Mouse (Mus musculus) liver (tissue): ENCODE measurements around the gene Klrg1.

Experiments used
- DNase-seq: peaks from one replicate; pipeline ENCODE4 v3.0.0-alpha.2; 2020; ENCODE audit warnings: mixed read lengths

Klrg1 gene

GRCm38 (mm10) chr6:122282782-122283181 is at the start of gene Klrg1:
TSS of gene Klrg1 (minus strand) at chr6:122282882.
- DNase-seq = no peak

DNA sequence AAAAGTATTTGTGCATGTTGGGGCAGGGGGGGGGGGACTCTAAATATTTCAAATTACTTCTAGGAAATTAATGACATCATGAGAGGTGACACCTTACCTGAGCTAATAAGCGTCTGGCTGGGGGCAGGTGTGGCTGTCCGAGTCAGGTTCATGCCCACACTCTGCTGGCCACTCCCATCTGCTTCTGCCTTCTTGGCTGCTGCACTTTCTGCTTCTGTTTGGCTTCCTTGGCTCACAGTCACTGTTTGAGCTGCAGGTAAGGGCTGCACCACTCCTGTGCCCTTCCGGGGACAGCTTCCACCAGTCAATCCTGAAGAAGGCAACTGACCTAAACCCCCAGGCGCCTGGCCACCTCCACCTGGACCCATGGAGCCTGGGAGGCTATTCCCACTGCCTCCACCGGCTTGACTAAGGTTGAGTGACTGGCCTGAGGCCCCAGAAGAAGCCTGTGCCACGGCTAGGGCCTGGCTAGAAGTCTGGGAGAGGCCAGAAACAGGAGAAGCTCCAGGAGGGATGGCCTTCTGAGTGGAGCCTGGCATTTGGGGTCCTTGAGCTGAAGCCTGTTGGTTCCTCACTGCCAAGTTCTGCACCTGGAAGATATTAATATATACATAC is 42.8 kb upstream of the Klrg1 start:
- DNase-seq = no peak

DNA sequence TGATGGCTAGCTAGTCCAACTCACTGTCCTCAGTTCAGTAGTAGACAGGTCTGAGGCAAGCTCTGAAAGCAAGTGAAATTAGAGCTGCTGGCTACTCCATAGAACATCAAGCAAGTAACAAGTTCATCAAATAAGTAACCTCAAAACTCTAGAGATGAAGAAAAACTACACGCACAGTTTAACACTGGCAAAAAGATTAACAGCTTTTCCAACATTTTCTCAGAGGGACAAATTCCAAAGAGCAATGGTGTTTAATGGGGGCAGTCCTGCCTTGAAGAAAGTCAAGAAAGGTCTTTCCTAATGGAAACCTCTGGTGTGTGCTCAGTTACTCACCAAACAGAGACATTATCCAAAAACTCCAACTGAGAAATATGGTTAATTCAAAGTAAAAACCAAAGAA is 36.0 kb upstream of the Klrg1 start:
- DNase-seq = no peak

- DNase-seq = no peak
Measured at GRCm38 (mm10) chr6:122310187-122310820, 27.6 kb upstream of the Klrg1 start.

- DNase-seq = peak; percentile 23
Measured at GRCm38 (mm10) chr6:122309446-122309960, 26.8 kb upstream of the Klrg1 start.

- DNase-seq = peak; percentile 92
Measured at GRCm38 (mm10) chr6:122308505-122309393, 26.1 kb upstream of the Klrg1 start, which contains the start of gene M6pr. TSS of gene M6pr (plus strand) at chr6:122308720.

DNA sequence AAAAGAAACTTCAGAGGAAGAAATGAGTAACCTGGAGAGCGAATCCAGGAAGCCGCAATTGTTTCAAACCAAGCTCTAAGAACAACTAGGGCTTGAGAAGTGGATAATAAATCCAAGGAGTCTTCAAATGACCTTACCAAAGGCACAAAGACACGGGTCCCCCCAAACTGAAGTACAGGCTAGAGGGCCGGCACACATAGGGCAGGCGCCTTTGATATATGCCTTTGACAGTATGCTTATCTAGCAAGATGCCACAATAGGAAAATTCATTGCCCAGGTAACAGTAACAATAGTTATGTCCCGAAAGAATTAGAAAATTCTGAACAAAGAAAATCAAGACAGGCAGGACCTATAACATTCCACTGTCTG is 25.4 kb upstream of the Klrg1 start:
- DNase-seq = no peak

GRCm38 (mm10) chr6:122306707-122307106 is 24.0 kb upstream of the Klrg1 start:
- DNase-seq = no peak

- no peak for DNase-seq
Measured at GRCm38 (mm10) chr6:122304790-122305555, 22.3 kb upstream of the Klrg1 start.

GRCm38 (mm10) chr6:122304355-122304754 is 21.7 kb upstream of the Klrg1 start:
- DNase-seq = peak; percentile 85

DNA sequence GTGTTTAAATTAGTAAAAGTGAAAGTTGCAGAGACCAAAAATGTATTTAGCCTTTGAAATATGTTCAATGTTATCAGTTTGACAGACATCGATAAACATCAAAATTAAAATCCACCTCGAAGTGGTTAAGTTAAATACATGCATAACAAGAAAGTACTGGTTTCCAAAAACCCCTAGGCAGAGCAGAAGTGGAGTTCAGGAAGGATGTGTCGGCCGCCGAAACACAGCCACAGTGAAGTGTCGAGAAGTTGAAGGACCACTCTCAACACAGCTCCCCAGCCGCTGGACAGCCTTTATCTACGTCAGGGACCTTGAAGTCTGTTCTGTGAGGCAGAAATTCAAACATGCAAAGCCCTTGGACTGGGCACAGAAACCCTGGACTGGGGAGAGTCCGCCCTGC is 20.8 kb upstream of the Klrg1 start:
- no peak for DNase-seq

DNA sequence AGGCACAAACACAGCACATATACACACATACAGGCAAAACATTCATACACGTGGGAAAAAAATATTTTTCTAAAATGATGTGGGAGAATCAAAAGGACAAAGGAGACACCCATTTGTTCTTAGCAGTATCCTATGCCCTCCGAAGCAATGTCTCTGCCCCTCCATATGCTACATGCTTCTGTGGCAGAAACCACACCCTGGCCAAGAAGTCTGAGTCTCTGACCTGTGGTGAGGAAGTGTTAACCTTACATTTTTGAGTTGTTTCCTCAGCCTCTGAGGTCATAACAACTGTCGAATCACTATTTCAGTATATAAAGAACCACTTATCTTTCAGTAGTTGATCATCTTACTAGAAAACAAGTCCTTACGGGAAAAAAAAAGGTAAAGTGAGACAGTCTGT is 20.0 kb upstream of the Klrg1 start:
- no peak for DNase-seq

DNA sequence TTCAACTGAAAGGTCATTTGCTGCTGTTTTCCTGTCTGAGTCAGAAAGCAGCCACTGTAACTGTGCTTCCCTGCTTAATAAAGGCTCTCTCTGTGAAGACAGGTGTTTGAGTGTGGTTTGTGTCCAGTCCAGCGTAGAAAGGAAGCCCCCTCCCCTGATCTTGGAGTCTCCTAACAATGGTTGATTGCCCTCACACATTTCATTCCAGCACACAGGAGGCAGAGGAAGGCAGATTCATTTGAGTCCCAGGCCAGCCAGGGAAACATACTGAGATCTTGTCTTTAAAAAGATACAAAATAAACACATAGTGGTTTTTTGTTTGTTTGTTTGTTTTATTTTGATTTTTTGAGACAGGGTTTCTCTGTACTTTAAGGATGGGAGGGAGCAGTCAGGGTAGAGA is 19.4 kb upstream of the Klrg1 start:
- no peak for DNase-seq

GRCm38 (mm10) chr6:122299621-122300133 is 17.0 kb upstream of the Klrg1 start:
- no peak for DNase-seq

- DNase-seq = no peak
Measured at GRCm38 (mm10) chr6:122298223-122298609, 15.5 kb upstream of the Klrg1 start.

DNA sequence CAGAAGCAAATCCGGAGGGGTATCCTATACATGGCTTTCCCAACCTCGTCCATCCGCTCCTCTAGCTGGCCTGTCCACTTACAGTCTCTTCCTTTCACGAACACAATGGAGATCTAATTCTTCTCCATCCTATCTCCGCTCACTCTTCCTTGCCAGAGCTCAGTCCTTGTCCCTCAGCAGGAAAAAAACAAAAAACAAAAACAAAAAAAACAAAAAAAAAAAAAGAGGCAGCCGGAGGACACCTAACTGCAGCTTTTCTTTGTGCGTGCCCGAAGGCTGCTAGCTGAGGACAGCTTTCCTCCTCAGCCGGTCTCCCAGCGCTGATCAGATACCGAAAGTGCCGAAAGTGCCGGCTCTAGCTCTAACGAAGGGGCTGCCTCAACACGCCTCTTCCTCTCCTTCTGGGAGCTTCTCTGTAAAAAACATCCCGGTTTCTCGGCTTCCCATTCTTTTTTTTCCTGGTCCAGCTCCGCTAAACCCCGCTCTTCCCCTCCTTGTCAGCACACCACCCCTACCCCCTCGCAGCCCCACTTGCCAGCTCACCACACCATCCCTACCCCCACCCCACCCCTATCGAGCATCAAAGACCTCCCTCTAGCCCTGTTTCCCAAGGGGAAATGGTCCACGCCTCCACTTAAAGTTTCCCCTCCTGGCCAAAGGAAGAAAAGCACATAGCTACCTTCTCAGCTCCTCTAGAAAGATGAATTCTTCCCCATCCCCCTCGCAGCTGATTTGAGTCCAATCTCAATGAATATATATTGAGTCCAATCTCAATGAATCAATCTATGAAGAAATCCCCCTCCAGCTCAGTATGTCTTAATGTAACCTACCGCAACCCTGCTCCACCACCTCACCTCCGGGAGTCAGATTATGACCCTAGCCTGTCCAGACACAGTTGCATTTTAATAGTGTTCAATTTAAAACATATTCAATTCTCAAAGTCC is 14.9 kb upstream of the Klrg1 start:
- peak; percentile 44 for DNase-seq

GRCm38 (mm10) chr6:122296918-122297278 is 14.2 kb upstream of the Klrg1 start:
- no peak for DNase-seq

DNA sequence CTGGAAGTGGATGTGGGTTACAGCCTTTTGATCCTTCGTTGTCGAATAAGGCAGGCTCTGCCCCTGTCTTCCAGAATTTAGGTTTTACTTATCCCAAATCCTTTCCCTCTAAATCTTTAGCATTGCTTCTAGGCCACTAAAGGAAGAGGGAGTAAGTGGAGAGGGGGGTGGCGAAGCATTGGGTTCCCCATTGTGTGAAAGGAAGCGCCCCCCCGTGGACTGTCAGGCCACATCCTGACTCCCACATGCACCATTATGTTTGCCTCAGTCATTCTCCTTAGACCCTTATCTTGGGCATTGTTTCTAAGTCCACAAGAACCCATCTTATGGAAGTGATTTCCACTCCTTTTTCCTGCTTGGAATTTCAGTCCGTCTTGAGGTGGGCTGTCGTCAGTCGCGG is 12.6 kb upstream of the Klrg1 start:
- DNase-seq = peak; percentile 19

DNA sequence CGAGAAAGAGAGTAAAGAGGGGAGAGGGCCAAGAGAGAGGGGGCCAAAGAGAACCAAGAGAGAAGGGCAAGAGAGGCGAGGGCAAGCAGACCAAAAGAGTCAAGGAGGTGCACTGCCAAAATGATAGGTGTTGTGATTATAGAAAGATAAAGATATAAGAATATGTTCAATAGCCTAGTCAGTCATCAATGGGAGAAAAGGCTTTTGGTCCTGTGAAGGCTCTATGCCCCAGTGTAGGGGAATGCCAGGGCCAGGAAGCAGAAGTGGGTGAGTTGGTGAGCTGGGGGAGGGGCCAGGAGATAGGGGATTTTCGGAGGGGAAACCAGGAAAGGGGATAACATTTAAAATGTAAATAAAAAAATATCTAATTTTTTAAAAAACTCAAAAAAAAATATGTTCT is 11.6 kb upstream of the Klrg1 start:
- no peak for DNase-seq

DNA sequence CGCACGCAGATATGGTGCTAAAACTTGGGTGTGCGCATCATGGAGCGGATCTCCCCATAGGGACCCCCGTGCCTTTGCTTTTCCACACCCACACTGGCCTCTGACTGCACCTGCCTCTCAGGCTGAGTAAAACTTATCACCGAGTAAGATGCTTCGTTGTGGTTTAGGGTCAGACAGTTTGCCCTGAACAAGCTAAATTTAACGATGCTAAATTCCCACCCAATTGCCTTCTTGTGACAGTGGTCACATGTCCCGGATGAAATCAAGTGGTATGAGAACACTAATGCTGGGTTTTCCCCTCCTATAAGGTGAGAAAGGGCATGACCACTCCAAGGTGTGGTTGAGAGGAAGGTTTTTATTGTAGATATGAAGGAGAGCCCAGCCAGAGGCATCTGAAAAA is 11.1 kb upstream of the Klrg1 start:
- no peak for DNase-seq

DNA sequence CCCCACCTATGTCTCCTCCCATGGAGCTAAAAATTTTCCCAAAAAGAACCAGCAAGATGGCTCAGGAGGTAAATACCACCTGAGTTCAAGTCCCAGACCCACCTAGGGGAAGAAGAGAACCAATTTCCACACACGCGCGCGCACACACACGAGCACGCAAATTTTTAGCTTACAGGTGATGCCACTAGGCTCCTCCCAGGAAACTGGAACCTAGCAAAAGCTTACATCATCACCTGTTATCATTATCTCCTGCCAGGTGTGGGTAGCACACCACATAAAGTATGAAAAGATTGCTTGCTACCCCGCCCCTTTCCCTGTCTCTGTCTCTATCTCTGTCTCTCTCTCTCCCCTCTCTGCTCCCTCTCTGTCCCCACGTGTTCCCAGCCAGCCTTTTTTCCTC is 10.4 kb upstream of the Klrg1 start:
- no peak for DNase-seq

DNA sequence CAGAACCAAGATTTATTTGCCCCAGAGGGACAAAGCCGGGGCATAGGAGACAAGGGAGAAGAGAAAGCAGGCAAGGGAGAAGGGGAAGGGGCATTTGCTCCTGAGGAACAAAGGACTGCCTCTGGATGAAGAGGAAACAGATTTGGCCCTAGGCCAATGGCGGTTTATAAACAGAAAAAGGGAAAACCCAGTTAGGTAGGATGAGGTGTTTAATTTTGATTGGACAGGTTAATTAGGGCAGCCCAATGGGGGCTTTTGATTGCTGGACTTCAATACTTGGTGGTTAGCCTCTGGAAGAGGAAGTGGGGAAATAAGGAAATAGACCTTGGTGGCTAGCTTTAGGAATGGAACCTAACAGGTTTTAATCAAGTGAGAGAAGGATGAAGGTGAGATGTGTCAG is 9.5 kb upstream of the Klrg1 start:
- DNase-seq = no peak
